Mouse (Mus musculus): ENCODE results near the gene Pja2. TPM values are rescaled to one million over a fixed set of nuclear protein-coding genes. Genes with fewer than 3 reads are reported as not detected.

Pja2 gene
- polyA plus RNA-seq (2017; shearing (Covaris generic)): 20.8 TPM

GRCm38 (mm10) chr17:64331898-64332769, at the start of gene Pja2:
Gene Pja2, minus strand, starts transcription at chr17:64331916.

